Mouse (Mus musculus): ENCODE measurements around the gene Hvcn1. TPM values are rescaled to one million over a fixed set of nuclear protein-coding genes. Genes with fewer than 3 reads are reported as not detected.
A peak's percentile ranks its signal among the peaks of the same experiment; 100 is the strongest.

Gene Hvcn1
- polyA plus RNA-seq, 1 experiment: 0.93 TPM

DNA sequence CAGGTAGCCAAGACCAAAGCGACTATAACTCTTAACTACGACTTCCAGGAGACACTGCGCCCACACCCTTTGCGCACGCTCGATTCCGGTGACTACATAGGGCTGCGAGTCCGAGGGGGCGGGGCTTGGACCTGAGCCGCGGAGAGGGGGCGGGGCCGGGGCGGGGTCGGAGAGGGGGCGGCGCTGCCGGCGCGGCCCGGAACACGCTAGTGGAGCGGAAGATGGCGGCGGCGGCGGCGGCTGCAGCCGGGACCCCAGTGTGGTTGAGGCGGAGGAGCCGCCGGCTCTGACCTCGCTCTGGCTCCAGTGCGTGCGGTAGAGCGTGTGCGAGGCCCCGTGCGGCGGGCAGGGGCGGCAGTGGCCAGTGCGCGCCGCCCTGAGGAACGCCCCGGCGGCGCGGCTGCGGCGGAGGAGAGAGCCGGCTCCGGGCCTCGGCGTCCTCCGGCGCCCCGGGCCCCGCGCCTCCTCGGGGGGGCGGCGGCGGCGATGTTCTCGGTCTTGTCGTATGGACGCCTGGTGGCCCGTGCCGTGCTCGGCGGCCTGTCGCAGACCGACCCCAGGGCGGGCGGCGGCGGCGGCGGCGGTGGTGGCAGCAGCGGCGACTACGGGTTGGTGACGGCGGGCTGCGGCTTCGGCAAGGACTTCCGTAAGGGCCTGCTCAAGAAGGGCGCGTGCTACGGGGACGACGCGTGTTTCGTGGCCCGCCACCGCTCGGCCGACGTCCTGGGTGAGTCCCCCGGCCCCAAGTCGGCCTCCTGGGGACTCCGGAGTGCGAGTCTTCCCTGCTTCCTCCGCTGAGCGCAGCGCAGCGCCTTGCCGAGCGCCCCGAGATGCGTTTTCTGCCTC lies 77.8 kb downstream of the Hvcn1 start, which contains the start of gene Pptc7:
Pptc7 (plus strand) TSS at position 183 of the 846 bp plus-strand sequence.
- Histone ChIP-seq H3K4me1 (ENCODE audit: control insufficient read depth, insufficient read depth, low read length) (peaks cover 17% of the 10 kb centered on the region), H3K27me3 (ENCODE audit: control insufficient read depth, insufficient read depth, low read length) (no peaks in the 10 kb centered on the region), H3K4me3 (ENCODE audit: control insufficient read depth, low read depth, low read length) (peak within 1 kb of the TSS; percentile 90), H3K36me3 (ENCODE audit: control insufficient read depth, insufficient read depth, low read length) (no peaks in the 10 kb centered on the region), H3K27ac (ENCODE audit: control insufficient read depth, insufficient read depth, low read depth, low read length) (peak within 1 kb of the TSS; percentile 91)
- TF ChIP-seq POLR2A (IDR thresholded peaks at IDR 0.05; ENCODE audit: control insufficient read depth, low read depth, low read length): peak; percentile 82
- TF ChIP-seq CTCF (IDR thresholded peaks at IDR 0.05; ENCODE audit: control insufficient read depth, insufficient read depth, insufficient replicate concordance, low read depth, low read length): no peak

DNA sequence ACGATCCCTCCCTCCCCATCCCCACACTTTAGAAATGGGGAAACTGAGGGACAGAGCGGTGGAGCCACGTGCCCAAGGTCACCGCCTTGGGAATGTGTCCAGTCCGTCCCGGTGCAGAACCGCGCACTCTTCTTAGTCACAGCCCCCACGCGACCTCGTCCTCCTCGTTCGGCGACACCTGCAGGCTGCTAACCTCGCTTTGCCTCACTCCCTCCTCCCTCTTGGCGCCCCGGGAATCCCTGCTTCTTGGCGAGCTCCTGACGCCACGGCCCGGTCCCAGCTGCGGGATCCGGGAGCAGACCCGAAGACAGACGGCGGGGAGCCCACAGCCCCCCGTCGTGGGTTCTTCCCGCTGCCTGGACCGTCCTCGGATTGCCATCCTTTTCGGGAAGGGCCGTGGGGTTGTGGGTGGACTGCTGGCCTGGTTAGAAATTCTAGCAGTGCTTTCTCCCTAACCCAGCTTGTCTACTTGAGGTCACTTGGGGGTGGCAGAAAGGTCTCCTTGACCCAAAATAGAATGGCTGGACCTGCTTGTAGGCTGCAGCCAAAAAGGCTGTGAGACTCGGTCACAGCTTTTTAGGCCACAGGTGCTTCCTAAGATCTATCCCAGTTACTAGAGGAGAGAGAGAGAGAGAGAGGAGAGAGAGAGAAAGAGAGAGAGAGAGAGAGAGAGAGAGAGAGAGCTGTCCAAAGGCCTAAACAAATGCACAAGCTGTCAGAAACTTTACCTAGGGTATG lies 78.6 kb downstream of the Hvcn1 start:
- TF ChIP-seq CTCF (IDR thresholded peaks at IDR 0.05; ENCODE audit: control insufficient read depth, insufficient read depth, insufficient replicate concordance, low read depth, low read length) (0 out of 2 replicates have a peak, but pooled peaks have one; percentile 12), POLR2A (IDR thresholded peaks at IDR 0.05; ENCODE audit: control insufficient read depth, low read depth, low read length) (no peak)
- Histone ChIP-seq H3K4me1 (ENCODE audit: control insufficient read depth, insufficient read depth, low read length) (peaks cover 15% of the 10 kb centered on the region), H3K27ac (ENCODE audit: control insufficient read depth, insufficient read depth, low read depth, low read length) (peak overlapping the region; percentile 91), H3K36me3 (ENCODE audit: control insufficient read depth, insufficient read depth, low read length) (no peaks in the 10 kb centered on the region), H3K4me3 (ENCODE audit: control insufficient read depth, low read depth, low read length) (peak overlapping the region; percentile 90), H3K27me3 (ENCODE audit: control insufficient read depth, insufficient read depth, low read length) (no peaks in the 10 kb centered on the region)

GRCm38 (mm10) chr5:122285767-122286150 lies 79.2 kb downstream of the Hvcn1 start:
- Histone ChIP-seq H3K4me1 (ENCODE audit: control insufficient read depth, insufficient read depth, low read length) (peaks cover 10% of the 10 kb centered on the region), H3K36me3 (ENCODE audit: control insufficient read depth, insufficient read depth, low read length) (no peaks in the 10 kb centered on the region), H3K27ac (ENCODE audit: control insufficient read depth, insufficient read depth, low read depth, low read length) (no peak overlapping the region), H3K27me3 (ENCODE audit: control insufficient read depth, insufficient read depth, low read length) (no peaks in the 10 kb centered on the region), H3K4me3 (ENCODE audit: control insufficient read depth, low read depth, low read length) (peak overlapping the region; percentile 90; the same call in 1 of the 2 replicates)
- no peak for TF ChIP-seq CTCF (IDR thresholded peaks at IDR 0.05; ENCODE audit: control insufficient read depth, insufficient read depth, insufficient replicate concordance, low read depth, low read length)
- no peak for TF ChIP-seq POLR2A (IDR thresholded peaks at IDR 0.05; ENCODE audit: control insufficient read depth, low read depth, low read length)

DNA sequence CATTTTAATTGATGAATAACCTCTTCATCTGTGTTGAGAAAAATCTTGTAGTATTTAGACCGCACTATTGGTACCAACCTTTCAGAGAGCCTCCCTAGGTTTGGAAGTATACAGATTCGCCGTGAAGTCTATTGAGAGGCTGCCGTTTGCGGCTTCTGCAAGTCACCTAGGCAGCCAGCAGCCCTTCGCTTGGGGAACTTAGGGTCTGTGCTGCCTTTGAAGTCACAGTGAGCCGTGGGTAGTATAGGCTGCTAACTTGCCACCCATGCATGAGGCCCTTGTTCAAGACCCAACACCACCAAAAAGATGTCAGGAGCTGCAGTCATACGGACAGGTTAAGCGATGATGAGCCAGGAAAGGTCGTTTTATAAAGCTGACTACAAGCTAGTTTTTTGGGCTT lies 79.6 kb downstream of the Hvcn1 start:
- TF ChIP-seq POLR2A (IDR thresholded peaks at IDR 0.05; ENCODE audit: control insufficient read depth, low read depth, low read length) (no peak), CTCF (IDR thresholded peaks at IDR 0.05; ENCODE audit: control insufficient read depth, insufficient read depth, insufficient replicate concordance, low read depth, low read length) (no peak)
- Histone ChIP-seq H3K4me3 (ENCODE audit: control insufficient read depth, low read depth, low read length) (peak overlapping the region; percentile 17), H3K36me3 (ENCODE audit: control insufficient read depth, insufficient read depth, low read length) (no peaks in the 10 kb centered on the region), H3K4me1 (ENCODE audit: control insufficient read depth, insufficient read depth, low read length) (peaks cover 9% of the 10 kb centered on the region), H3K27me3 (ENCODE audit: control insufficient read depth, insufficient read depth, low read length) (no peaks in the 10 kb centered on the region), H3K27ac (ENCODE audit: control insufficient read depth, insufficient read depth, low read depth, low read length) (no peak overlapping the region)

- Histone ChIP-seq H3K27ac (ENCODE audit: control insufficient read depth, insufficient read depth, low read depth, low read length) (no peak overlapping the region), H3K4me3 (ENCODE audit: control insufficient read depth, low read depth, low read length) (no peak overlapping the region), H3K27me3 (ENCODE audit: control insufficient read depth, insufficient read depth, low read length) (no peaks in the 10 kb centered on the region), H3K36me3 (ENCODE audit: control insufficient read depth, insufficient read depth, low read length) (no peaks in the 10 kb centered on the region), H3K4me1 (ENCODE audit: control insufficient read depth, insufficient read depth, low read length) (peaks cover 9% of the 10 kb centered on the region)
- TF ChIP-seq POLR2A (IDR thresholded peaks at IDR 0.05; ENCODE audit: control insufficient read depth, low read depth, low read length) (no peak), CTCF (IDR thresholded peaks at IDR 0.05; ENCODE audit: control insufficient read depth, insufficient read depth, insufficient replicate concordance, low read depth, low read length) (no peak)
These were observed 80.4 kb downstream of the Hvcn1 start for GRCm38 (mm10) chr5:122287026-122287425.

DNA sequence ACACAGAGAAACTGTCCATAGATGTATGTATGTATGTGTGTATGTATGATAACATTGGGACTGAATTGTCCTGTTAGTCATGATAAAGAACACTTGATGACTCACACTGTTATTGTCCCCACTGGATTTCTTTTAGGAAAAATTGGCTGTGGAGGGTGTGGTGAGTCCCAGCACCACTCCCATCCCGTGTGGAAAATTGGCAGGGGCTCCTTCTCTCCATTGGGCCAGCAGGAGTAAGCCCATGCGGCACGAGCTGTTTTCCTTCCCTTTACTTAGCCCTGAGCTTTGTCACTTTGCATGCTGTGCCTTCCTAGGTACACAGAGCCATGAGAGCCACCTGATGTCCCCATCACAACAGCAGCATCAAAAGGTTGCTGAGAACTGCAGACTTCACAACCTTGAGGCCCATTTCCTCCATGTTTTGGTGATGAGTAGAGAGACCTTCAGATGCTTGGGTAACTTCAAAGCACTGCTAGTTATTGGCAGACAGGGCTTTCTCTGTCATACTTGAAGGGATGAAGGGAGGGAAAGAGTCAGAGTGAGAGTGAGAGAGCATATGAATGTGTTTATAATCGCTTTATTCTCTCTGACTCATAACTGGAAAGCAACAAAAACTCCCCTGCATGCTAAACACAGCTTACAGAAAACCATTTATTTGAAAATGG lies 81.7 kb downstream of the Hvcn1 start:
- Histone ChIP-seq H3K4me3 (ENCODE audit: control insufficient read depth, low read depth, low read length) (no peak overlapping the region), H3K27me3 (ENCODE audit: control insufficient read depth, insufficient read depth, low read length) (no peaks in the 10 kb centered on the region), H3K27ac (ENCODE audit: control insufficient read depth, insufficient read depth, low read depth, low read length) (no peak overlapping the region), H3K36me3 (ENCODE audit: control insufficient read depth, insufficient read depth, low read length) (no peaks in the 10 kb centered on the region), H3K4me1 (ENCODE audit: control insufficient read depth, insufficient read depth, low read length) (peaks cover 9% of the 10 kb centered on the region)
- TF ChIP-seq POLR2A (IDR thresholded peaks at IDR 0.05; ENCODE audit: control insufficient read depth, low read depth, low read length): no peak
- TF ChIP-seq CTCF (IDR thresholded peaks at IDR 0.05; ENCODE audit: control insufficient read depth, insufficient read depth, insufficient replicate concordance, low read depth, low read length): no peak

GRCm38 (mm10) chr5:122291149-122291548 lies 84.5 kb downstream of the Hvcn1 start:
- TF ChIP-seq POLR2A (IDR thresholded peaks at IDR 0.05; ENCODE audit: control insufficient read depth, low read depth, low read length) (no peak), CTCF (IDR thresholded peaks at IDR 0.05; ENCODE audit: control insufficient read depth, insufficient read depth, insufficient replicate concordance, low read depth, low read length) (no peak)
- peaks cover 2% of the 10 kb centered on the region for H3K4me1 ChIP-seq (ENCODE audit: control insufficient read depth, insufficient read depth, low read length)
- H3K36me3 ChIP-seq (ENCODE audit: control insufficient read depth, insufficient read depth, low read length): no peaks in the 10 kb centered on the region
- no peak overlapping the region for H3K27ac ChIP-seq (ENCODE audit: control insufficient read depth, insufficient read depth, low read depth, low read length)
- no peak overlapping the region for H3K4me3 ChIP-seq (ENCODE audit: control insufficient read depth, low read depth, low read length)
- no peaks in the 10 kb centered on the region for H3K27me3 ChIP-seq (ENCODE audit: control insufficient read depth, insufficient read depth, low read length)

Other genes with a start within 250 kb of the Hvcn1 start
- 7.5 and 9.1 TPM in 2 replicates for gene Cux2, start 156.7 kb upstream of the Hvcn1 start, polyA plus RNA-seq (2012; rRNA removed)
- 1.4 and 1.5 TPM in 2 replicates for gene Myl2, start 105.9 kb upstream of the Hvcn1 start, polyA plus RNA-seq (2012; rRNA removed)
- 288 and 313 TPM in 2 replicates for gene Ccdc63, start 66.0 kb upstream of the Hvcn1 start, polyA plus RNA-seq (2012; rRNA removed)
- 524 and 547 TPM in 2 replicates for gene Ppp1cc, start 48.5 kb upstream of the Hvcn1 start, polyA plus RNA-seq (2012; rRNA removed)
- 59.8 and 63.3 TPM in 2 replicates for gene Tctn1, start 57.7 kb downstream of the Hvcn1 start, polyA plus RNA-seq (2012; rRNA removed)
- 47.8 and 48.0 TPM in 2 replicates for gene Pptc7, start 77.6 kb downstream of the Hvcn1 start, polyA plus RNA-seq (2012; rRNA removed)
- 23.1 and 28.0 TPM in 2 replicates for gene Rad9b, start 147.4 kb downstream of the Hvcn1 start, polyA plus RNA-seq (2012; rRNA removed)
- gene Vps29, start 147.6 kb downstream of the Hvcn1 start, polyA plus RNA-seq (2012; rRNA removed): 51.0 and 57.4 TPM in 2 replicates
- 27.6 and 27.8 TPM in 2 replicates for gene Gpn3, start 165.1 kb downstream of the Hvcn1 start, polyA plus RNA-seq (2012; rRNA removed)
- 171 and 178 TPM in 2 replicates for gene Fam216a, start 165.6 kb downstream of the Hvcn1 start, polyA plus RNA-seq (2012; rRNA removed)
- 35.0 and 35.1 TPM in 2 replicates for gene Arpc3, start 185.1 kb downstream of the Hvcn1 start, polyA plus RNA-seq (2012; rRNA removed)
- gene Anapc7, start 214.9 kb downstream of the Hvcn1 start, polyA plus RNA-seq (2012; rRNA removed): 16.1 and 16.2 TPM in 2 replicates